Mouse (Mus musculus): Measurements from ENCODE around the gene Gm11985. TPM values are rescaled to one million over a fixed set of nuclear protein-coding genes. Genes with fewer than 3 reads are reported as not detected.
A peak's percentile ranks its signal among the peaks of the same experiment; 100 is the strongest.
"Not testable (repeated sequence)": the region's sequence is repeated elsewhere in the genome, so short reads cannot be mapped to it uniquely, and the experiment has no call there.

The Gm11985 gene
- polyA plus RNA-seq, 1 experiment from 2014 or later, result not detected

DNA sequence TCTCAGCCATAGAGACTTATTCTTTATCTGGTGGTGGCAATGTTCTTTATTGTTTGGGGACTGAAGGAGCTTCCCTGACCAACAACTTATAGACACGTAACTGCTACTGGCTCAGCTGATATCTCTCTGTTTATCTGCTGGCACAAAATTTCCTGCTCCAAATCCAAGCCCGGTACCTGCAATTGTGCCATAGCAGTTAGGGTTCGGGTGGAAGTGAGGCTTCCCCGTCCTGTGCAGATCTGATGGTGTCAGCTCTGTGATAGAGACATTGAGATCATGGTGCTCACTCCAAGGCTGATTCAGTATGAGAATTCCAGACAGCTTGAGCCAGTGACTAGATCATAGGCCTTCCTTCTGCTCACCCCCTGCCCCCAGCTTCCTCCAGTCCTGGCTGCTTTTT lies 43.6 kb upstream of the Gm11985 start:
- Histone ChIP-seq H3K27ac (replicated peaks) (no peak overlapping the region), H3K4me1 (replicated peaks; ENCODE audit: control insufficient read depth, insufficient read depth) (no peaks in the 10 kb centered on the region), H3K36me3 (ENCODE audit: control insufficient read depth, insufficient read depth, low read length) (no peaks in the 10 kb centered on the region), H3K9me3 (ENCODE audit: control insufficient read depth, low read length) (no peaks in the 10 kb centered on the region), H3K4me3 (ENCODE audit: low read depth, low read length) (no peak overlapping the region), H3K9ac (ENCODE audit: low read length) (no peak overlapping the region), H3K4me2 (replicated peaks; ENCODE audit: low read depth) (no peak overlapping the region), H3K27me3 (ENCODE audit: control insufficient read depth, insufficient read depth, low read length) (no peaks in the 10 kb centered on the region)
- ATAC-seq (ENCODE audit: low FRiP score, low TSS enrichment) (no peak), DNase-seq (ENCODE audit: low spot score) (no peak)
- 92% methylated on average over 4 of the region's 4 CpGs for WGBS
- TF ChIP-seq CTCF (IDR thresholded peaks at IDR 0.05; ENCODE audit: low read depth), result no peak
- TF ChIP-seq EP300 (optimal IDR thresholded peaks at IDR 0.05), result no peak

DNA sequence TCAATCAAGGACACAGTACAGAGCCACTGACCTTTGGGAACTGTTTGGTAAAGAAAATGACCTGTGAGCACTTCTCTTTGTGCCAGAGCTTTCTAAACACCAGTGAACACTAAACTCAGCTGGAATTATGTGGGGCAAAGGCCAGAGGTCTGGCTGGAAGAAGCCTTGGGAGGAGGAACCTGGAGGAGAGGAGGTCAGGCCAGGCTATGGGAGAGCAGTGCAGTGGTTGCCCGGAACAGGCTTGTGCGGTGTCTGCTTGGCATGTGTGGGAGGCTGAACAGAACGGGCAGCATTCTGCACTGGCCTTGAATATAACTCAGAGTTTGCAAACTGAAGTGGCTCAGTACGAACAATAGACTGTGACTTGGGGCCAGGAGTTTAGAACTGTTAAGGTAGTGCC lies 41.6 kb upstream of the Gm11985 start:
- no peak overlapping the region for H3K4me2 ChIP-seq (replicated peaks; ENCODE audit: low read depth)
- H3K36me3 ChIP-seq (ENCODE audit: control insufficient read depth, insufficient read depth, low read length), result no peaks in the 10 kb centered on the region
- H3K4me1 ChIP-seq (replicated peaks; ENCODE audit: control insufficient read depth, insufficient read depth), result no peaks in the 10 kb centered on the region
- H3K9ac ChIP-seq (ENCODE audit: low read length), result no peak overlapping the region
- WGBS, result 67% methylated on average over 4 of the region's 4 CpGs
- H3K9me3 ChIP-seq (ENCODE audit: control insufficient read depth, low read length), result no peaks in the 10 kb centered on the region
- H3K27me3 ChIP-seq (ENCODE audit: control insufficient read depth, insufficient read depth, low read length), result no peaks in the 10 kb centered on the region
- no peak for TF ChIP-seq CTCF (IDR thresholded peaks at IDR 0.05; ENCODE audit: low read depth)
- TF ChIP-seq EP300 (optimal IDR thresholded peaks at IDR 0.05), result no peak
- no peak overlapping the region for H3K27ac ChIP-seq (replicated peaks)
- no peak for ATAC-seq (ENCODE audit: low FRiP score, low TSS enrichment)
- no peak for DNase-seq (ENCODE audit: low spot score)
- no peak overlapping the region for H3K4me3 ChIP-seq (ENCODE audit: low read depth, low read length)

DNA sequence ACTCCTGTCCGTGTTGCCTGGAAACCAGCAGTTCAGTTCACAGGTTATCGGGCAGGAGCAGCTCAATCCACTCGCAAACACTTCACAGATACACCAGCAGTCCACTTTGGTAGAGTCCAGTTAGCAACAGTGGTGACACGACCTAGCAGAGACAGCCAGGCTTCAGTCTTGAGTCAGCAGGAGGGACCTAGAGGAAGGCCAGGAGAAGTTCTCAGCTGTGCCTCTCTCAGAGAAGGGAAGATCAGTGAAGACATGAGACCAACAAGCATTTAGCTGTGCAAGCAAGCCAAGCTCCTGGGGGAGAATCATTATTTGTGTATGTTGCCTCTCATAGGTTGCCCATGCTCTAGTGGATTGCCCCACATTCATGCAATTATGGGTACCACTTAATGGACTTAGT lies 39.7 kb upstream of the Gm11985 start:
- no peak overlapping the region for H3K4me2 ChIP-seq (replicated peaks; ENCODE audit: low read depth)
- no peaks in the 10 kb centered on the region for H3K9me3 ChIP-seq (ENCODE audit: control insufficient read depth, low read length)
- 85% methylated on average over 4 of the region's 4 CpGs for WGBS
- H3K9ac ChIP-seq (ENCODE audit: low read length), result no peak overlapping the region
- no peak for DNase-seq (ENCODE audit: low spot score)
- no peaks in the 10 kb centered on the region for H3K27me3 ChIP-seq (ENCODE audit: control insufficient read depth, insufficient read depth, low read length)
- no peaks in the 10 kb centered on the region for H3K4me1 ChIP-seq (replicated peaks; ENCODE audit: control insufficient read depth, insufficient read depth)
- TF ChIP-seq CTCF (IDR thresholded peaks at IDR 0.05; ENCODE audit: low read depth) (no peak), EP300 (optimal IDR thresholded peaks at IDR 0.05) (no peak)
- no peak overlapping the region for H3K4me3 ChIP-seq (ENCODE audit: low read depth, low read length)
- H3K27ac ChIP-seq (replicated peaks), result no peak overlapping the region
- H3K36me3 ChIP-seq (ENCODE audit: control insufficient read depth, insufficient read depth, low read length), result no peaks in the 10 kb centered on the region
- no peak for ATAC-seq (ENCODE audit: low FRiP score, low TSS enrichment)

DNA sequence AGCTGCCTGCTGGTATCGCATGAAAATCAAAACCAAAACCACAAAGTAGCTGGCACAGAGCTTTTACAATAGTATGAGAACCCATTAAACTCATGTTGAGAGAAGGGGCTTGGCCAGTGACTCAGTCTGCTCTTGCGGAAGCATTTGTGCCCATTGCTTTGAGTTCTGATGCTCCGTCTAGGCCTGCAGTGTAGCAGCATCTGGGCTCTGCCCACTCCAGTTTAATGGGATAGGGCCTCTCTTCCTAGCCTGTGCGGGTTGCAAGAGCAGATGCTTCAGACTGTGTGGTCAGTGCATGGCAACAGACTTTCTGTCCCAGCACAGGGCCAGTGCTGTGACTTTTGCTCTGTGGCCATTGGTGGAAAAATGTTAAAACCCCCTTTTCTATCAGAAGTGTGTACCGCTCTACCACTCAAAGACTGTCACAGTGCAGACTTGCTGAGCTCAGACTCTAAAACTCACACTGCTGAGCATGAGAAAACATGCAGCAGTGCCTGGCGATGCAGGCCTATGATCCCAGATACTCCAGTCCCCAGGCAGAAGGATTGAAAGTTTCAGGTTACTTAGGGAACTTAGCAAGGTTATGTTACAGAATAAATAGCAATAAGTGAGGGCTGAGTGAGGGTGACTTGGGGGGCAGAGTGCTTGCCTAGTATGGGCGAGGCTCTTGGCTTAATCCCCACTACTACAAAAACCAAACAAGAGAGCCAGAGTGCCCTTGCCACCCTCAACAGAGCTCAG lies 38.6 kb upstream of the Gm11985 start:
- Histone ChIP-seq H3K36me3 (ENCODE audit: control insufficient read depth, insufficient read depth, low read length) (no peaks in the 10 kb centered on the region), H3K27ac (replicated peaks) (no peak overlapping the region), H3K9me3 (ENCODE audit: control insufficient read depth, low read length) (no peaks in the 10 kb centered on the region), H3K9ac (ENCODE audit: low read length) (no peak overlapping the region), H3K4me2 (replicated peaks; ENCODE audit: low read depth) (no peak overlapping the region), H3K27me3 (ENCODE audit: control insufficient read depth, insufficient read depth, low read length) (no peaks in the 10 kb centered on the region), H3K4me3 (ENCODE audit: low read depth, low read length) (no peak overlapping the region), H3K4me1 (replicated peaks; ENCODE audit: control insufficient read depth, insufficient read depth) (no peaks in the 10 kb centered on the region)
- DNase-seq (ENCODE audit: low spot score) (no peak), ATAC-seq (ENCODE audit: low FRiP score, low TSS enrichment) (no peak)
- 77% methylated on average over 7 of the region's 7 CpGs for WGBS
- TF ChIP-seq CTCF (IDR thresholded peaks at IDR 0.05; ENCODE audit: low read depth), result no peak

DNA sequence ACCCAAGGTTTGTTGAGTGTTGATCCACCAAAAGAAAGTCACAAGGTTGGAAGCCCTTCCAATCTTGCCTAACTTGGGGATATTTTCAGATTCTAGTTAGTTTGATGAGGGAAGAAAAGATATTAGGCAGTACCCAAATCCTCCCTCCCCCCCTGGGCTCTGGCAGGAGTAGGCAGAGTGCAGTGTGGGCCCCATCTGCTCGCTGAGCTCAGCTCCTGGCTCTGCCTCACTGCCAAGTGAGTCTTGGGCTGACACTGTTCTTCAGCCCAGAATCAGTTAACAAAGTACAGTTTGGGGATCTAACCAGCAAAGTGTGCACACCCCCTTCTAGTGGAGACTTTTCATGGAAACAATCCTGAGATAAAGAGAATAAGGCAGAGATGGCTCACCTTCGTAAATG lies 37.8 kb upstream of the Gm11985 start:
- Histone ChIP-seq H3K27ac (replicated peaks) (no peak overlapping the region), H3K9ac (ENCODE audit: low read length) (no peak overlapping the region), H3K27me3 (ENCODE audit: control insufficient read depth, insufficient read depth, low read length) (no peaks in the 10 kb centered on the region), H3K9me3 (ENCODE audit: control insufficient read depth, low read length) (no peaks in the 10 kb centered on the region), H3K4me1 (replicated peaks; ENCODE audit: control insufficient read depth, insufficient read depth) (no peaks in the 10 kb centered on the region), H3K4me3 (ENCODE audit: low read depth, low read length) (no peak overlapping the region), H3K36me3 (ENCODE audit: control insufficient read depth, insufficient read depth, low read length) (no peaks in the 10 kb centered on the region), H3K4me2 (replicated peaks; ENCODE audit: low read depth) (no peak overlapping the region)
- ATAC-seq (ENCODE audit: low FRiP score, low TSS enrichment) (no peak), DNase-seq (ENCODE audit: low spot score) (no peak)
- TF ChIP-seq EP300 (optimal IDR thresholded peaks at IDR 0.05), result no peak
- TF ChIP-seq CTCF (IDR thresholded peaks at IDR 0.05; ENCODE audit: low read depth), result no peak
- 57% methylated on average over 2 of the region's 2 CpGs for WGBS

DNA sequence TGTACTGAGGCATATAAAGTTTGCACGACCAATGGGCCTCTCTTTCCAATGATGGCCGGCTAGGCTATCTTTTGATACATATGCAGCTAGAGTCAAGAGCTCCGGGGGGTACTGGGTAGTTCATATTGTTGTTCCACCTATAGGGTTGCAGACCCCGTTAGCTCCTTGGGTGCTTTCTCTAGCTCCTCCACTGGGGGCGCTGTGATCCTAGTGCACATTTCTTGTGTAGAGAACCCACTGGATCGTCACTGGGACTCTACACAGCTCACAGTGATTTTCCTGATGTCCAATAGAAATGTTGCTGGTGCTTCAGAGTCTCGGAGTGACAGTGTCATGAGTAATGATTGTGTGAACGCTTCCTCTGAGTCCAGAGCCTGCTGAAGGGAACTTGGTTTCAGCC lies 33.5 kb upstream of the Gm11985 start:
- H3K9me3 ChIP-seq (ENCODE audit: control insufficient read depth, low read length); H3K9ac ChIP-seq (ENCODE audit: low read length); ATAC-seq (ENCODE audit: low FRiP score, low TSS enrichment); H3K36me3 ChIP-seq (ENCODE audit: control insufficient read depth, insufficient read depth, low read length); H3K4me3 ChIP-seq (ENCODE audit: low read depth, low read length); DNase-seq (ENCODE audit: low spot score); H3K4me2 ChIP-seq (replicated peaks; ENCODE audit: low read depth); H3K4me1 ChIP-seq (replicated peaks; ENCODE audit: control insufficient read depth, insufficient read depth); H3K27ac ChIP-seq (replicated peaks); H3K27me3 ChIP-seq (ENCODE audit: control insufficient read depth, insufficient read depth, low read length): not testable (repeated sequence)
- TF ChIP-seq CTCF (IDR thresholded peaks at IDR 0.05; ENCODE audit: low read depth), result peak; percentile 55
- WGBS, result 72% methylated on average over 8 of the region's 8 CpGs
